Mouse (Mus musculus) mouse embryonic stem cell (cell line): ENCODE results near the gene Zfp740.
"Not testable (repeated sequence)": the region's sequence is repeated elsewhere in the genome, so short reads cannot be mapped to it uniquely, and the experiment has no call there.

Experiments used
- in situ Hi-C, 2 experiments: fragments of 300-500 bp; cut with MboI; formaldehyde crosslinking; loops; 1 replicate in 1 of 2; 3 replicates in 1 of 2; pipeline ENCODE4 v1.14.3; 2019 to 2020; ENCODE audit warnings: low sequenced_read_pairs in 2 of 2, low pct_unique_long_range_greater_than_20kb in 1 of 2, mixed read lengths in 1 of 2; ENCODE audit not compliant: unreplicated experiment in 1 of 2

Zfp740 gene

GRCm38 (mm10) chr15:102216459-102217228 lies 13.6 kb downstream of the Zfp740 start:
- in situ Hi-C loops = no loop called here

GRCm38 (mm10) chr15:102217325-102217724 lies 14.3 kb downstream of the Zfp740 start:
- in situ Hi-C loops = no loop called here

DNA sequence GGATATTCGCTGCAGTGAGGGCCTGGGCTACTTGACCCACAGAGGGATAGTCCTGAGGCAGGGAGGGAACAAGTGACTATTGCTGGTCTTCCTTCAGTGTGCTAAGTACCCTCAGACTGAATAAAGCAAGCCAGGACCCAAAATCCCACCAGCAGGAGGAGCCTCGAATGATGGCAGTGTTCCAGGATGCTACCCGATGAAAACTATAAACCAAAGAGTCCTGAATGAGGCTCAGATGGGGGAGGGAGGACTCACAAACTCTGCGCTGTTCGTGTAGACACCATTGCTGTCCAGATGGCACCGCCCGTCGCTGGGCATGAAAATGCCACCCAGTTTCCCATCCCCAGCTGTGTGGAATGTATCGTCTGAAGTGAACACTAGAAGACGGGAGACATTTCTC lies 19.3 kb downstream of the Zfp740 start:
- in situ Hi-C loops = loop anchor here (5.0 kb wide), 2 partner anchors 35 to 45 kb away; no protein-coding TSS in a partner anchor

DNA sequence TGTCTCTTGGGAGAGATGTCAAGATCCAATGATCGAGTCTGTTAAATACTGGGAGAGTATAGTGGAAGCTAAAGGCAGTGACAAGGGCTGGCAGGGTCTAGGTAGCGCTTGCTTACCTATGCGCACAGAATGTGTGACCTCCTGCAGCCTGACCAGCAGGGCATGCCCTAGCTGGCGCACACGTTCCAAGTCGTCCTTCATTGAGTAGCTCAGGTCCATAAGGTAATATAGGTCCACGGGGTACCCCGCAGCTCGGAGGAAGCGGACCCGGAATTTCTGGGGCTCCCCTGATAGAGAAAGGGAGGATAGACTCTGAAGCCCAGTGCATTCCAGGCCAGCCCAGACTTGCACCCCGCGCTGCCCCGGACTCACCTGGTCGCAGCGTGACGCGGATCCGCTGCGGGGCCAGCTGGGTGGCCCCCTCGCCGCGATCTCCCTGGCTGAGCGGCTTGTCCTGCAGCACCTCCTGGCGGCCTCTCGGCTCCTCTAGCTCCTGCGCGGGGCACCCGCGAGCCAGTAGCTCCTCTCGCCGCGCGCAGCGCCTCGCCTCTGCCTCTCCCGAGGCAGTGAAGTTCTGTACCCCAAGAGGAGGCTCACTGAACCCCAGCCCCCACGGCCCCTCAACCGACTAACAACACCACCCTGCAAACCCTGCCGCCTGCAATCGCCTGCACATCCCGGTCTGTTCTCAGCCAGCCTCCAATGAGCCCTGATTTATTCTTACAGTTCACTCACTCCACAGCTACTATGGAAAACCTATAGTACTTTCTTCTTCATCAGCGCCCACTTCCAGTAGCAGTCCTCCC lies 21.3 kb downstream of the Zfp740 start:
- in situ Hi-C loops = loop anchor here (5.0 kb wide), 2 partner anchors 37 to 47 kb away; no protein-coding TSS in a partner anchor

DNA sequence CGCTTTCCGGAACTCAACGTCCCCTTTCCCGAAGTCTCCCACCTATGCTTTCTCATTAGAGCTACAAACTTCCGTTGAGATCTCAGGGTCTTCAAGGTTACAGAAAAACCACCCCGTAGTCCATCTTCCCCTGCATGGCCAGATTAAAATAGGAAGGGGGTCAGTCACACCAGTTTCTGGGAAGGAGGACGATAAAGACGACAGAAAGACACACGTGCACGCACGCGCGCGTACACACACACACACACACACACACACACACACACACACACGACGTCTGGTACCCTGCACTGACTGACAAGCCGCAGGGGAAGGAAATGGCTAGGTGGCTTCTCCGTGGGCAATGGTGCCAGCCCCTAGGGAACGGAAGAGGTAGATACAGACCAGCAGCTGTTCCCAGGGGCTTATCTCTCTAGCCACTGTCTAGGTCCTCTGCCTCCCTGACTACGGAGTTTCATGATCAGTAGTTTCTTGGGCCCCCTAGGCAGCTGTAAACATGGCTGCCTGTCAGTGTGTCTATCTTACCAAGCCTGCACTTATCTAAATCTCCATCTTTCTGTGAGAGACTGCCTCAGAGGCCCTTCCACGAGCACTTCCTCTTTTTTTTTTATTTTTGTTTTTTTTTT lies 22.1 kb downstream of the Zfp740 start:
- in situ Hi-C loops = loop anchor here (5.0 kb wide), 2 partner anchors 38 to 48 kb away; no protein-coding TSS in a partner anchor

- in situ Hi-C loops = not testable (repeated sequence)
Observed at GRCm38 (mm10) chr15:102225619-102226018, 22.6 kb downstream of the Zfp740 start.

- in situ Hi-C loops = no loop called here
Observed at GRCm38 (mm10) chr15:102230408-102231321, 27.6 kb downstream of the Zfp740 start.

DNA sequence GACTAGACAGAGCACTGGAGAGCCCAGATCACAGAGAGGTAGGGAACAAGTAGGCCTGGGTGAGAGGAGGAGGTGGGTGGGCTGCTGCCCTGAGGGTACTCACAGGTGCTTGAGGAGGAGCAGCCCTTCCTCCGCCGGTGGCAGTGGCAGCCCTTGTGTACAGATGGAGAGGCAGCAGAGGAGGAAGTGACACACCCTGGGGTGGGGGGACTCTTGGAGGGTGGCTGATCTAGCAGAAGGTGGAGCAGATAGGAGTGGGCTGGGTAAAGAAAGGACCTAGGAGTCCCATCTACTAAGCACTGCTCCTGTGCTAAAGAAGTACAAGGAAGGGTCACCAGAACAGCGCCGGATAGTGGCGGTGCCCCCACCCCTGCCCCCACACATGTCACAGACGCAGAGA lies 28.7 kb downstream of the Zfp740 start, which contains the start of gene Itgb7:
Gene Itgb7 (minus strand): TSS at position 197 of the 400 bp plus-strand sequence.
- in situ Hi-C loops = no loop called here

GRCm38 (mm10) chr15:102232764-102233163 lies 29.7 kb downstream of the Zfp740 start:
- in situ Hi-C loops = no loop called here

DNA sequence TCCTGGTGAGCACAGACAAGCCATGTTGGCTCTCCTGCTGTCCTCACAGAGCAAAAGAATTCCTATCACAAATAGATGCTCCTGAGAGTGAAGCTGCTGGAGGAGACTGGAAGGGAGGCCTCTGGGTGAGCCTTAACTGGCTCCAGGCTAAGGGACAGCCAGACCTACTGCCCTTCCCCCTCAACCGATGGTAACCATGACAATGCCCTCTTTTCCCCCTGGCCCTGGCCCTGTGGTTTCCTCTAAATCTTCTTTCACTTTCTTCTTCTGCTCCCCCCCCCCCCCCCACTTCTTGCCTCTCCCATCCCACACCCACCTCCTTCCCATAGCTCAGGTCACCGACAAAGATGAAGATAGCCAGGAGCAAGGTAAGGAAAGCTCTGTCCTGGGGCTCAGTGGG lies 30.8 kb downstream of the Zfp740 start:
- in situ Hi-C loops = no loop called here

- in situ Hi-C loops = loop anchor here in 1 of 2 experiments (5.0 kb wide), 1 partner anchor 37 kb away; the partner anchor contains the start of gene Gm9918
Observed at GRCm38 (mm10) chr15:102235371-102236027, 32.5 kb downstream of the Zfp740 start.

- in situ Hi-C loops = loop anchor here in 1 of 2 experiments (5.0 kb wide), 1 partner anchor 34 kb away; the partner anchor contains the start of gene Gm9918
Observed at GRCm38 (mm10) chr15:102238543-102239259, 35.7 kb downstream of the Zfp740 start.

DNA sequence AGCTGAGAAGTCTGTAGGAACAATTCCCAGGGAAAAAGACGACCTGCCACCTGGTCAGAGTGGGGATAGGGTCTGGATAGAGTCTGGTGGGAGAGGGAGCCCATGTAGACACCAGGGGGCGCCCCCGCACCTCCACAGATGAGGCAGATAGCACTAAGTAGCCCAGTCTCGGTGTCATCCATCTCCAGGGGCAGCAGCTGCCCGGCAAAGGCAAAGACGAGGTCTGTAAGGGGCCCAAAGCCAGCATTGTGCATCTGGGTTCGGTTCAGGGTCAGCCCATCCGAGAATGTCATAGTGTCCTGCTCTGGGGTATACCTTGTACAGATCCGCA lies 36.2 kb downstream of the Zfp740 start:
- in situ Hi-C loops = loop anchor here in 1 of 2 experiments (5.0 kb wide), 1 partner anchor 33 kb away; the partner anchor contains the start of gene Gm9918

DNA sequence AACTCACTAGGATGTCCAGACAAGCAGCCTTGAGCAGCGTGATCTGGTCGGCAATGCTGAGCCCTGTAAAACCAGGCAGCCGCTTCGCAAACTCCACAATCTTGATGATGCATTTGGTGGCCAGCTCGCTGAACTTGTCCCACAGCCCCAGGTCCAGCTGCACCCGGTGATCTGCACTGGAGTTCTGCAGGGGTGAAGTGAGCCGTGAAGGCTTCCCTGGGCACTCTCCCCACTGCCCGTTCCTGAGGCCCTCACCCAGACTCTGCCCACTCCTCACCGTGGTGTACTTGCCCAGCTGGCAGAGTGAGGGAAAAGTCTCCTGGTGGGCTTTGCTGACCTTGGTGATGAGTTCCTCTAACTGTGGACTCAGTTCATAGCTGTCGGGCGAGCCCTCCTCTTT lies 36.8 kb downstream of the Zfp740 start:
- in situ Hi-C loops = loop anchor here in 1 of 2 experiments (5.0 kb wide), 1 partner anchor 32 kb away; the partner anchor contains the start of gene Gm9918

DNA sequence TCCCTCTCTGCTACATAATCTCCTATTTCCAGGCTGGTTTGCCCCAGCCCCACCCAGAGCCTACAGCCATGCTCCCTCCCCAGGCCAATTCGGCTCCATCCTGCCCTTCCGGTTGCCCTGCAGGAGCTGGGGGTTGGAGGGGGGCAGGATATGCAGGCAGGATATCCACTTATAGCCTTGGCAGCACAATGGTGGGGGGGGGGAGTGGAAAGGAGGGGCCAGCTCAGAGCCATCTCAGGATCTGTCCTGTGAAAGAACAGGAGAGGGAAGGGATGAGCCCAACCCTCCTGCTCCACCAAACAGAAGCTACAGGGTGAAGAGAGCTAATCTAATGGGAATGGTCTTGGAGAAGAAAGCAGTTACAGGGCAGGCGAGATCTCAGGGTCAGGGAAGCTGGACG lies 37.6 kb downstream of the Zfp740 start:
- in situ Hi-C loops = no loop called here

GRCm38 (mm10) chr15:102242404-102243228 lies 39.6 kb downstream of the Zfp740 start:
- in situ Hi-C loops = no loop called here
